Mouse (Mus musculus) granulocyte monocyte progenitor cell, adult 5-6 weeks (primary cell): ENCODE measurements around the gene Rcsd1. TPM values are rescaled to one million over a fixed set of nuclear protein-coding genes. Genes with fewer than 3 reads are reported as not detected.

ENCODE experiments used
- ATAC-seq: replicated peaks from 2 replicates; pipeline ENCODE4 v1.8.0; 2016; ENCODE audit warnings: mild to moderate bottlenecking, moderate TSS enrichment, inconsistent platforms; ENCODE audit not compliant: poor library complexity, severe bottlenecking
- total RNA-seq, 2 experiments: library from RNA; stranded (forward) in 1 of 2; stranded (reverse) in 1 of 2; fragments of 200-712, 200-1000 nt in 1 of 2; fragments of >200 nt in 1 of 2; fragmentation: Nextera tagmentation in 1 of 2; gene quantifications; 2 replicates each; pipeline ENCODE4 v1.2.3; 2014 to 2017

Gene Rcsd1
- total RNA-seq, 2 experiments from 2014 or later: 68.0 to 116 TPM

DNA sequence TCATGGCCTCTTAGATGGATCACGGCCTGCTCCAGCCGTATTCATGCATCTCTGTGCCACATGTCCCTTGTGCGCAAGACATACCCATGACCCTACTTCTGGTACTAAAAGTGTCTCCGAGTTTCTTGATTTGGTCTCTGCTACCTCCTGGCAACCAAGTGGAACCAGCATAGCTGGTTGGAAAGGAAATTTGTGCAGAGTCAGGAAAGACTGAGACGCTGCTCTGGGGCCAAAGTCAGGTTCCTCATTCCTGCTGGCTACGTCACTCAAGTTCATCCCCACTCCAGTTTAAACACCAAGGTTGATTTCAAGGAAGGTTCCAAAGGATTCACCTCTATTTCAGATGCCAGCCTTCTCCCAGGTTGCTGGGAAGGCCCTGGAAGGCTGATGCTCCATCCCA is 42.6 kb downstream of the Rcsd1 start:
- peak; percentile 61 for ATAC-seq

DNA sequence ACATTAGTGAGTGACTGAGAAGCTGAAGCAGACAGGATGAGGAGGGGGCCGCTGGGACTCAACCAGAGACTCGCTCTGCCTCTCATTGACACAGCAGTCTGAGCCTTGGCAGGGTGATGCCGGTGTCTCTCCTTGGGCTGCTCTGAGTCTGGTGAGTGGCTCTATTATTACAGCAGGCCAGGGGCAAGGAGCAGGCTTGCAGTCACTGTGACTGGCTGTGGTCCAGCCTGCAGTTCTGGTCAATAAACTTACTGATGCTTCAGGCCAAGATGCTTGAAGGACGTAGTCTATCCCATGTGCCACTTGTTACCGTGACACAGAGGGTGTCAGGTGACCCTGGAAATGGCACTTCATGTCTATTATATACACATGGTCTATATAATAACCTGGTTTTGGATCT is 43.8 kb downstream of the Rcsd1 start:
- ATAC-seq: no peak

DNA sequence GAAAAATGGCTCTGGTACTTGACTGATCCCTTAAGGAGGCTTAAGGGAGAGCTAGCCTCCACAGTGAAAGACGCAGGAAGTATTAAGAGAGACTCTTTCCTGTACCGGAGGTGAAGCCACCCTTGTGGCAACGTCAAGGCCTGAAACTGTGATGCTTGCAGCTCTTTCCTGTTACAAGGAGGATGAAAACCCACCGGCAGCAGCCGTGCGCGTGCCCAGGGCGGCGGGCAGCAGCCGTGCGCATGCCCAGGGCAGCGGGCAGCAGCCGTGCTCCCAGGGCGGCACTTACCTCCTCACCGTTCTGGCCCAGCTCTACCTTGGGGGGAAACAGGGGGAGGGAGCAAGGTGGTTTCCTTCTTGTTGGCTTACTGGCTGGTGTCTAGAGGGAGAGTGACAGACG is 46.3 kb downstream of the Rcsd1 start:
- ATAC-seq: no peak

DNA sequence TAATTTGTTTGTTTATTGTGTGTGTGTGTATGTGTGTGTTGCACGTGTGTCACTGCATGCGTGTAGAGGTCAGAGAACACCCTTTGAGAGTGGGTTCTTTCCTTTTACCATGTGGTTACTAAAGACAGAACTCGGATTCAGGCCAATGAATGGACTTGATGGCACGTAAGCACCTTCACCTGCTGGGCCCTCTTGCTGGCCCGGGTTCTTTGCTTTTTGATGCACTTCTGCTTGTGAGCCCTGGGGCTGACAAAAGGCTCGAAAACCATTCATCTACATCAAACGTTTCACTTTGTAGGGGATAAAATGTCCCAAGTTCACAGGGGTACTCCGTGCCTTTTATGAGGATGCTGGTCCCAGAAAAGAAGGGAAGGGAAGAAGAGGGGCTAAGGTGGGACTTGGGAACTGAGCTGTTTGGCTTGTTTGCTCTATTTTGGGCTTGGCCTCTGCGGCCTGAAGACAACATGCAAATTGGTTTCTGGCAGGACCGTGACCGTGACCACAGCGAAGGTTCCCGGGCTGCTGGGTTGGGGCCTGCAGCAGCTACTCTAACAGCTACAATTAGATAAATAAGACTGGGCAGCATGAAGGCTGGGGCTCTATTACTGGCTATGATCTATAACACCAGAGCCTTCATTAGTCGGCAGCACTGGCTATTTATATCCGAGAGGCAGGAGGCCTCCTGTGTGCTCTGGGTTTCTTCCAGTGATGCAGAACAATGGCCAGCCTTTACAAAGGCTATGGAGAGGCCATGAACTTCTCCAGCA is 46.9 kb downstream of the Rcsd1 start:
- ATAC-seq: no peak

DNA sequence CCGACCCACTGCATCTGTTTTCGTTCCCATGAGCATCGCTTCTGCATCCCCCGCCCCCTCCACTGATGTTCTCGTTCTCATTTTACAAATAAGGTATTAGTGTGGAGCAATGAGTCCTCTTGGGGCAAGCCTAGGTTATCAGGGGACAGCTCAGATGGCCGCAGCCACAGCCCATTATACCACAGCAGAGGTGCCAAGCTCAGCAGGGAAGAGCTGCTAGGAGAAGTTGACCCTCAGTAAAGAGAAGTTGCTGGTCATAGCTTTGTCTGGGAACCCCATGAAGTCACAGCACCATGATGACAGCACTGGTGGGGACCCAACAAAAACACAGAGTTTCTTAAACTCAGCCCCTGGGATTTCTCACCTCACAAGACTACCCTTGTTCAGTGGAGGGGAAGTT is 47.8 kb downstream of the Rcsd1 start:
- ATAC-seq: no peak

DNA sequence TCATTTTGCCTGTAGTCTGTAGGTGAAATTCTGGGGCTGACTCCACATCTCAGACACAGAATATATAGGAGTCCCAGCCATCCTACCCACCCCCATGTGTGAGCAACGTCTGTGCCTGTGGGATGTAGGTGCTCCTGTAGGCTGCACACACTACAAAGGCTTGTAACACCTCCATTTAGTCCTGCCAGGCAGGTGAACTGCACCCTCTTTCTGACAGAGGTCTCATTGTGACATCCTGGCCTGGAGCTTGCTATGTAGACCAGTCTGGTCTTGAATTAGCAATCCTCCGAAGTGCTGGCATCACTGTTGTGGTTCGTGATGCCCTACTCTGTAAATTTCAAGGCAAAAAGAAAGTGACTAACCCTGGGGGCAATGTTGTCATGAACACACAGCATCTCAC is 48.4 kb downstream of the Rcsd1 start:
- ATAC-seq: no peak

DNA sequence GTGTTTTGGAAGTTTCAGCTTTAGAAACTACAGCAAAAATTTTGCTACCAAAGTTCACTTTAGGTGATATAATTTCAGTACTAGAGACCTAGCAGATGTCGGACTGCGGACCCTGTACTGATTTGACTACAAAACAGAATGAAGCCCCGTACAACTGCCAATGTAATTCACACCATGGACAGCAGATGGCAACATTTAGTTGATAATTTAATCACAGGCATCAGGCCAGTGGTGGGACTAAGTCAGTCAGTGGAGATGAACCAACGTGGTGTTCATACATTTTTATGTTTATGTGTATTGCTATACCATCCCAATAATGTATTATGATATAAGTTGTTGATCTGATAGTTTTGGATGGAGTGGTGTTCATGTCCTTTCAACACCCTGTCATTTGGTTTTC is 48.8 kb downstream of the Rcsd1 start:
- peak; percentile 68 for ATAC-seq

DNA sequence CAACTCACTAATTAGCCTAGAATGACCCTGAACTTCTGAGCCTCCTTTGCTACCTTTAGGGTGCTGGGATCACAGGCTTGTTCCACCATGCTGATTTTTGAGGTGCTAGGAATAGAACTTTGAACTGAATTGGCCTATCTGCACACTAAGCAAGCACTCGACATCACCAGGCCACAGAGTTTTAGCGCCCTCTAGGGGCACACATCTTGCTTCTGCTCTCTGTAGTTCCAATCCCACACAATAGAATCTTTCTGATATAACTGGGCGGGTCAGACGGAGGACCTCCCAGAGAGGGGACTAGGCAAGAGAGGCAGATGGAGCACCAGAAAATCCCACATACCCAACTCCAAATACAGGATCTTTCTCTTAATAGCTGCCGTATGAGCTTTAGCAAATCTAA is 51.0 kb downstream of the Rcsd1 start:
- peak; percentile 57 for ATAC-seq

DNA sequence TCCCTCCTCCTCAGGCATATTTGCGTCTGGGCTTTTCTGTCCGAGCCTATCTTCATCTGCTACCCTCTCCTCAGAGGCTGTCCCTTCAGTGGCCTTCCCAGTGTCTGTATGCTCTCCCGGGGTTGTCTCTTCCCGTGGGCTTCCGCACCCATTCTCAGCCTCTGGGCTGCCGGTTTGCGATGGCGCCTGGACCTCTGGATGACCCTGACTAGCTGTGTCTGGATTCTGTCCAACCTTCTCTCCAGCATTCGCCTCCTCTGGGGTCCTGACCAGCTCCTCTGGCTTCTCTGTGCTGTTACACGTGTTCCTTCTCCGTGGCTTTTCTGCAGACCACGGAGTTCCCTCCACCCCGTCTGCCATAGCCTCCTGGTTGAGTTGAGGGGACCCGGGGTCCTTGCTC is 54.1 kb downstream of the Rcsd1 start:
- ATAC-seq: no peak

DNA sequence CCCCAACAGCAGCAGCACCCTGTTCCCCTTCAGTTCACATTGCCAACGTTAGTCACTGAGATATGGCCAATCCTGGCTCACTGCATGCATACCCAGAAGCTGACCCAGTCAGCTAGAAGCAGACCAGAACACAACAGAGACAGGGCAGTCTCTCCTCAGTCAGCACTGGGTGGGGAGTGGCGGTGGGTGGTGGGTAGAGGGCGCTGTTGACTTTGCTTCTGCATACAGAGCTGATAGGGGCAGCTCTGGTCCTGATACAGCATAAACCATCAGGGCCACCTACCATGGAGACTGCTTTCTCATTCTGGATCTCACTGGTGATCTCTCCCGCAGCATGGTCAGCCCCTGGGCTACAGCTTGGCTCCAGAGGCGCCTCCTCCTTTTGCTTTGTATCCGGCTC is 54.5 kb downstream of the Rcsd1 start:
- ATAC-seq: peak; percentile 38

DNA sequence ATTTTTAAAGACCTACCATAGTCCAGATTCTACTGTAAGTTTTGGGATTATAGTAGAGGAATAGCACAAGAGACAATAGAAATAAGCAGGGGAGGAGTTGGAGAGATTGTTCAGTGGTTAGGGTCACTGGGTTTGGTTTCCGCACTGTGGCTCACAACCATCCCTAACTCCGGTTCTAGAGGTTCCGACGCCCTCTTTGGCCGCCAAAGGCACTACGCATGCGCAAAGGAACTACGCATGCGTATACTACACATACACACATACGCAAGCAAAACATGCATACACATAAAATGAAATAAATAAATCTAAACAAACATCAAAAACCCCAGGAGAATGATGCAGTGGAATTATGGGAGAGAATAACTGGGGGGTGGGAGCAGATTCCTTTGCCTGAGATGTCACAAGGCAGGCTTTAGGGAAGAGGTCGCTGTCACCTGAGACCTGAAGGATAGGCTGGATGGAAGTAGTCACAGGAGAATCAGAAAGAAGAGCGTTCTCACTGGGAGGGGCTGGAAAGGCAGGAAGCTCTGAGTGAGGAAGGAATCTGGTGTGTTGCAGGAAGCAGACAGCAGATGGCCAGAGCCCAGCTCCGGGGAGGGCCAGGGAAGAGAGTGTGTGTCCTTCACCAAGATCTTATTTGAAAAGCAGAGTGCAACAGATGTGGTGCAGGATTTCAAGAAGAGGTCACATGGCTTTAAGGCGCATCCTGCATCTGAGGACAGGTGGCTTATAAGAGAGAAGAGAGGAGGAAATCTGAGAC is 56.3 kb downstream of the Rcsd1 start:
- no peak for ATAC-seq

DNA sequence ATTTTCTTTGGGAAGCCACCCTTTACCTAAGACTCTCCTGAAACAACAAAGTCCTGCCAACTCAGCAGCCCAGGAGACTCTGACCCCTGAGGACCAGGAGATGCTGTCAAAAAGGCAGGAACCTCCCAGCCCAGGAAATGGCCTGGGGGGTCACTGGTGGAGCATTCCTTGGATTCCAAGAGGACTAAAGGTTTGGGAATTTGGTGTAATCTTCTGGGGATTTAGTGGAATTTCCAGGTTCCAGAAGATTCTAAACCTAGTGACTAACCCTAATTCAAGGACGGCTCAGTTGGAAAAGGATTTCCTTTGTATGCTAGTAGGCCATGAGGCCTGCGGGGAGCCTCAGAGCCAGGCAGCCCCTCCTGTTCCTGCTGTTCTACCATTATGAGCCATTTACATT is 57.0 kb downstream of the Rcsd1 start:
- no peak for ATAC-seq

DNA sequence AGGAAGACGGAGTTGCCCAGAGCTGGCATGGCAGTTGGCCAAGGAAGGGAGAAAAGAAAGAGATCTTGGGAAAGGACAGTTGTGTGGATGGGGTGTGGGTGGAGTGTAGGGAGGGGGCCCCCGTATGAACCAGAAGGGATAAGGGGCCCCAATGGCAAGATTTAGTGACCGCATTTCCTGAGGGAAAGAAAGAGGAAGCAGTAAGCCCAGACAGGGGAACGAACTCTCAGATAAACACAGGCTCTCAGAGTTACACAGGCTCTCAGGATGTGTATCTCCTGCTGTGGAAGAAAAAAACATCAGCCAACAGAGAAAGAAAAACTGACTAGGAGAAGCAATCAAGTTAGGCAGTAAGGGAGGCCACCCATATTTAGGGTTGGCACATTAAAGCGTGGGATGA is 58.4 kb downstream of the Rcsd1 start:
- peak; percentile 89 for ATAC-seq

DNA sequence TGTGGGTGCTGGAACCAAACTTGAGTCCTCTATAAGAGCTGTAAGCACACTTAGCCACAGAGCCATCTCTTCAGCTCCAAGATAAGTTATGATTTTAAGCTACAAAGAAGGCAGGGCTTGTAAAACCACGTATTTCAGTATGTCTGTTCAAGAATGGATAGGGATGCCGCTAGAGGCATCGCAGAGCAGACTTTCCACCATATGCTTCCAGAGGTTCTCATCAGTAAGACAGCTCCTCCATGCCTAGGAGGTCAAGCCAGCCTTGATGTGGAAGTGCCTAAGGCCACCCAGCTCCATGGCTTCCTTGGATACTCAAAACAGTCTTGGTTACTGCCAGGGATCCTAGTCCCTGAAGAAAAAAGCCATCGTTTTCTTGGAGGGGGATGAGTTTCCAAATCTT is 64.5 kb downstream of the Rcsd1 start:
- ATAC-seq: no peak

DNA sequence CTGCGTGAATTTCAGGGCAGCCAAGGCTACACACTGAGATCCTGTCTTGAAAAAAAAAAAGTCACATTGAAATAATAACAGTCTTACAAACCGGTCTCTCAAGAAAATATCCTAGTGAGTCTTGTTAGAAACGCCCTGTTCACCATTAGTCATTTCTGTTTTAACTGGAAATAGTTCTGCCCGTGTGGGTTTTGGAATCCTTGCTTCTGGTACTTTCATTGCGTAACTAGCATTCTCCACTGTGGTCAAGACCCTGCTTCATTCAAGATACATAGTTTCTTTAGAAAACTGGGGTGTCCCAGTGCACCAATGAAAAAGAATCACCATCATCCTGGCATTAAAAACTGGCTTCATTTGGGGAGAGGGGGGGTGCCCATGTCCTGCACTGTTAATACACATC is 65.8 kb downstream of the Rcsd1 start:
- ATAC-seq: peak; percentile 8; the same call in 1 of the 2 replicates

DNA sequence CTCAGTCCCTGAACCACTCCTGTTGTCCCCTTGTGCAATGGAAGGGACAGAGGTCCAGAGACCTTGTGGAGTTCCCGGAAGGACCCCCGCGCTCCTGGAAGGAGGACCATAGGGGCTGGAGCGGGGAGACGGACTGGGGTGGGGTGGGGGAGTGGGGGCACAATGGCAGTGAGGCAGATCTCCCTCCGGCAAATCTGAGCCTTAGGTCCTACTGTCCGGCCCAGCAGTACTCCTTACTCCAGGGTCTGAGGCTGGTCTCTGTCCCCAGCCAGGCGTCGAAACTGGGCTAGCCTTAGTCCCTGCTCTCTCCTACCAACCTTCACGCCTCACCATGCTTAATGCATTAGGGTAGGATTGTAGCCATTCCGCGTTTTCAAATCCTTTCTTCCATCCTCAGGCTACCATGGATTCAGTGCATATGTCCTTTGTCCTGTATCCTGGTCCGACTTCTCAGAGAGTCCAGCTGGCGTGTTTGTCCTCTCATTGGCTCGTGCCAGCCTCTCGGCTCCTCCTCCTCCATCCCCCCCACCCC is 66.7 kb downstream of the Rcsd1 start:
- no peak for ATAC-seq

DNA sequence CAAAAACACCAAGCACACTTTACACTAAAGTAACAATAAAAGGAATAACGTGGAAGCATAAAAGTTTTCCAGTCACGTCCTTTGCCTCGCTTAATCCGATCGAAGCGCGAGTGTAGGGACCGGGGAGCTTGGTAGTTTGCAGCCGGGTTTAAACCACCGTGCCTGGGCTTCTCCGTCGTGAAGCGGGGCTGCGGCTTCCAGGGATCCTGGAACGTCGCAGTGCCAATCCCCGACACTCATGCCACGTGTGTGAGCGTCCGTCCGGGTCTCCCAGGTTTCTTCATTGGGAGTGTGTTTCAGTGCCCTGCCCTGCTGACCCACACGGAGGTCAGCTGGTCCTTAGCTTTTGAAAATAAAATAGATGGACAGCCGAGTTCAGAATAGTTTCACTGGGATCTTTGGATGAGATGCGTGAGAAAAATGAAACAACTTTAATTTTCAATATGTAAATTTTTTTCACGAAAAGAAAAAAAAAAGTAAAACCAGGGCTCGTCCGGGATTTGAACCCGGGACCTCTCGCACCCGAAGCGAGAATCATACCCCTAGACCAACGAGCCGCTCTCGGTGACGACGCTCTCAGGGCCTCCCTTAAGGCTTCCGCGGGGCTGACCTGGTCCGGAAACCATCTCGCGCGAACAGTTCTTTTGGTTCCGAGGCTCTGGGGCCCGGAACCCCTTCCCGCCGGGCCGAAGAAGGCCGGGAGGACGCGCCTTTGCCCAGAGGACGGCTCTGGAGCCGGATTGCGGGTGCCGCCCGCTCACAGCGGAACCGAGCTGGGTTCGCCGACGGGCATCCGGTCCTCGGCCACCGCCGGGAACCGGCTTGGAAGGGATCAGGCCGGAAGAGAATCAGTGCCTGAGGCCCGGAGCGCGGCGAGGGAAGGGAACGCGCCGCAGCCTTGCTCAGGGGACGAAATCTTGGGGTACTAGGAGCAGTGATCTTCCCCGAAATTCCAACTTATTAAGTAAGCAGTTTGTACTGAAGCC is 67.5 kb downstream of the Rcsd1 start:
- ATAC-seq: peak; percentile 55

DNA sequence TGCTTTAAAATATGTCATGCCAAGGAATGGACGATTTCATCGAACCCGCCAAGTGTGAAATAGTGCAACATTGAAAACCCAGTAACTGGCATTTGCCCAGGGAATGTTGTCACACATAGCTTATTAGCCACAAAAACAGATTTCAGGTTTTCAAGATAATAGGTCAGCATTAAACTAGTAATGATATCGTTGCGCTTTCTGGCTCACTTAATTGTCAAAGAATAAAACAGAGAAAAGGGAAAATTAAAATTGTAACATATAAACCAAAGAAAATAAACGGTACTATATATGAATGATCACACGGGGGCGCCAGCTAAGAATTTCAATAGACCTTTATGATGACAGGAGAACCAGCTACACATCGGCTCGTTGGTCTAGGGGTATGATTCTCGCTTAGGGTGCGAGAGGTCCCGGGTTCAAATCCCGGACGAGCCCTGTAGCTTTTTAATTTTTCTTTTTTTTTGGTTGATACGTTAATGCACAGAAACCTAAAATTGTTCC is 68.2 kb downstream of the Rcsd1 start:
- ATAC-seq: peak; percentile 43

DNA sequence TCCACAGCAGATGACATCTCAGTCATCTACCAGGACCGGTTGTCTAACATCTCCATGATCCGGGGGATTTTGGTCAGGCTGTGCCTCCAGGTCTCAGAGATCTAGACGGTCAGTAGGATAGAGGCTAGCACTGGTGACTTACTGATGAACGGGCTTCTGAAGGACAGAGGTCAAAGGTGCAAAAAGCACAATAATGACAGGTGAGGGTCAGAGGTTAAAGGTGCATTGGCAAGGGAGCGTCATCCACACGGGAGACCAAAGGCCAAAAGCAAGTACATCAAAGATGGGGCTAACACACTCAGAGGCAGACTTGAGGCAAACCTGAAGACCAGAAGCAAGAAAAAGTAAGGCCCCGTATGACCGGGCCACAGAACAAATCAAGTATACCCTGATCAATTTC is 73.3 kb downstream of the Rcsd1 start:
- ATAC-seq: no peak
